Mouse (Mus musculus) lung, postnatal 0 days (tissue): ENCODE results near the gene Amdhd1.

Experiments used
- CTCF ChIP-seq: IDR thresholded peaks from 2 replicates; pipeline ENCODE4 v1.5.1; 2016; ENCODE audit warnings: antibody characterized with exemption, mild to moderate bottlenecking
- EP300 ChIP-seq: IDR thresholded peaks from 2 replicates; pipeline ENCODE4 v1.6.1; 2016; ENCODE audit warnings: antibody characterized with exemption, mild to moderate bottlenecking, control low read depth

GRCm38 (mm10) chr10:93515927-93516326, 23.9 kb downstream of the Amdhd1 start:
- TF ChIP-seq CTCF: no peak
- no peak for TF ChIP-seq EP300
